Comparison of ENCODE assay signal across 34 mouse cellular contexts in genomic region chr19:23946751-23947150, GRCm38 (mm10).
"Had no signal": no experiment of that assay in that cellular context is flagged by ENCODE, and none has a peak within 500 bp of the region (broad histone marks: within the 10 kb centered on the region; RNA-seq: fewer than 3 reads in every experiment).

No protein-coding gene starts in this region.

- H3K4me2 ChIP-seq: heart, embryonic 12.5 days; heart, embryonic 13.5 days; heart, embryonic 15.5 days; hindbrain, embryonic 12.5 days; hindbrain, embryonic 13.5 days; hindbrain, embryonic 14.5 days; hindbrain, embryonic 15.5 days; intestine, embryonic 15.5 days; kidney, embryonic 15.5 days had no signal

- H3K36me3 ChIP-seq: heart, embryonic 10.5 days; heart, embryonic 12.5 days; heart, embryonic 13.5 days; heart, embryonic 15.5 days; hindbrain, embryonic 10.5 days; intestine, embryonic 15.5 days; kidney, embryonic 15.5 days had no signal

- H3K27me3 ChIP-seq: heart, embryonic 13.5 days; heart, embryonic 15.5 days; hindbrain, embryonic 12.5 days; hindbrain, embryonic 13.5 days; hindbrain, embryonic 15.5 days; intestine, embryonic 15.5 days; kidney, embryonic 15.5 days had no signal

- H3K9me3 ChIP-seq: heart, embryonic 10.5 days; heart, embryonic 13.5 days; heart, embryonic 15.5 days; hindbrain, embryonic 10.5 days; hindbrain, embryonic 12.5 days; hindbrain, embryonic 13.5 days; hindbrain, embryonic 15.5 days; intestine, embryonic 15.5 days; kidney, embryonic 15.5 days had no signal

- H3K4me1 ChIP-seq: heart, embryonic 13.5 days; intestine, embryonic 15.5 days had no signal

- H3K27ac ChIP-seq: heart, embryonic 10.5 days; heart, embryonic 13.5 days; heart, embryonic 15.5 days; hindbrain, embryonic 10.5 days; hindbrain, embryonic 12.5 days; hindbrain, embryonic 13.5 days; hindbrain, embryonic 14.5 days; hindbrain, embryonic 15.5 days; hindbrain, postnatal 0 days; intestine, embryonic 15.5 days; kidney, embryonic 15.5 days; kidney, postnatal 0 days; layer of hippocampus, adult 2 months had no signal

- H3K4me3 ChIP-seq: heart, embryonic 10.5 days; heart, embryonic 12.5 days; heart, embryonic 13.5 days; heart, embryonic 15.5 days; hindbrain, embryonic 10.5 days; hindbrain, embryonic 12.5 days; hindbrain, embryonic 13.5 days; hindbrain, embryonic 15.5 days; intestine, embryonic 15.5 days; kidney, embryonic 15.5 days; layer of hippocampus, adult 2 months had no signal

- H3K9ac ChIP-seq: heart, embryonic 12.5 days; heart, embryonic 13.5 days; heart, embryonic 15.5 days; hindbrain, embryonic 12.5 days; hindbrain, embryonic 13.5 days; hindbrain, embryonic 14.5 days; hindbrain, embryonic 15.5 days; intestine, embryonic 15.5 days; kidney, embryonic 15.5 days had no signal

- ATAC-seq: hindbrain, embryonic 16.5 days; inflammation-experienced regulatory T-cells, adult 6 months; intestine, embryonic 15.5 days; intestine, embryonic 16.5 days; intestine, postnatal 0 days had no signal

- DNase-seq: heart, postnatal 10 days; heart, postnatal 14 days; heart, postnatal 36 days; heart, postnatal 4 days; kidney, adult 11 months; kidney, adult 18-20 months; kidney, adult 2 months; kidney, adult 8-10 months; kidney, adult 9 months; kidney, postnatal 10 days; kidney, postnatal 14 days; kidney, postnatal 25 days; kidney, postnatal 36 days; kidney, postnatal 4 days; layer of hippocampus, adult 9-11 months; layer of hippocampus, postnatal 36 days had no signal
